Mouse (Mus musculus): ENCODE results near the gene L3mbtl4. TPM values are rescaled to one million over a fixed set of nuclear protein-coding genes. Genes with fewer than 3 reads are reported as not detected.
"Not testable (repeated sequence)": the region's sequence is repeated elsewhere in the genome, so short reads cannot be mapped to it uniquely, and the experiment has no call there.

Gene L3mbtl4
- polyA plus RNA-seq, 1 experiment from 2014 or later, result 0.08 TPM

GRCm38 (mm10) chr17:68407121-68407520 is 133.5 kb downstream of the L3mbtl4 start:
- H3K4me3 ChIP-seq; H3K27me3 ChIP-seq; H3K27ac ChIP-seq; H3K36me3 ChIP-seq; H3K4me1 ChIP-seq; H3K4me2 ChIP-seq (replicated peaks); H3K9ac ChIP-seq; H3K9me3 ChIP-seq; ATAC-seq (ENCODE audit: insufficient number of reproducible peaks, insufficient read depth, low FRiP score, low TSS enrichment): not testable (repeated sequence)
- 68% methylated on average over 1 of the region's 1 CpGs for WGBS

GRCm38 (mm10) chr17:68422663-68423498 is 149.3 kb downstream of the L3mbtl4 start:
- H3K4me3 ChIP-seq, result no peak overlapping the region
- no peaks in the 10 kb centered on the region for H3K9me3 ChIP-seq
- H3K4me1 ChIP-seq, result no peaks in the 10 kb centered on the region
- no peaks in the 10 kb centered on the region for H3K27me3 ChIP-seq
- WGBS, result 77% methylated on average over 12 of the region's 12 CpGs
- H3K27ac ChIP-seq, result no peak overlapping the region
- H3K36me3 ChIP-seq, result no peaks in the 10 kb centered on the region
- H3K4me2 ChIP-seq (replicated peaks), result no peak overlapping the region
- no peak for ATAC-seq (ENCODE audit: insufficient number of reproducible peaks, insufficient read depth, low FRiP score, low TSS enrichment)
- no peak overlapping the region for H3K9ac ChIP-seq

- no peak overlapping the region for H3K9ac ChIP-seq
- WGBS, result 67% methylated on average over 5 of the region's 5 CpGs
- H3K27me3 ChIP-seq, result no peaks in the 10 kb centered on the region
- no peak overlapping the region for H3K27ac ChIP-seq
- H3K9me3 ChIP-seq, result no peaks in the 10 kb centered on the region
- H3K4me1 ChIP-seq, result no peaks in the 10 kb centered on the region
- no peak overlapping the region for H3K4me2 ChIP-seq (replicated peaks)
- H3K4me3 ChIP-seq, result no peak overlapping the region
- no peak for ATAC-seq (ENCODE audit: insufficient number of reproducible peaks, insufficient read depth, low FRiP score, low TSS enrichment)
- H3K36me3 ChIP-seq, result no peaks in the 10 kb centered on the region
Measured at GRCm38 (mm10) chr17:68433576-68433975, 160.0 kb downstream of the L3mbtl4 start.

- Histone ChIP-seq H3K9me3 (no peaks in the 10 kb centered on the region; the same call in 1 of the 2 replicates), H3K36me3 (no peaks in the 10 kb centered on the region), H3K4me1 (no peaks in the 10 kb centered on the region), H3K27me3 (no peaks in the 10 kb centered on the region), H3K27ac (no peak overlapping the region), H3K9ac (no peak overlapping the region), H3K4me3 (no peak overlapping the region), H3K4me2 (replicated peaks) (no peak overlapping the region)
- no peak for ATAC-seq (ENCODE audit: insufficient number of reproducible peaks, insufficient read depth, low FRiP score, low TSS enrichment)
- 81% methylated on average over 1 of the region's 1 CpGs for WGBS
Measured at GRCm38 (mm10) chr17:68450921-68451320, 177.3 kb downstream of the L3mbtl4 start.

GRCm38 (mm10) chr17:68461471-68461870 is 187.9 kb downstream of the L3mbtl4 start:
- H3K27me3 ChIP-seq, result no peaks in the 10 kb centered on the region
- no peak overlapping the region for H3K4me3 ChIP-seq
- no peaks in the 10 kb centered on the region for H3K9me3 ChIP-seq
- no peak overlapping the region for H3K27ac ChIP-seq
- H3K36me3 ChIP-seq, result no peaks in the 10 kb centered on the region
- H3K9ac ChIP-seq, result no peak overlapping the region
- no peak for ATAC-seq (ENCODE audit: insufficient number of reproducible peaks, insufficient read depth, low FRiP score, low TSS enrichment)
- H3K4me2 ChIP-seq (replicated peaks), result no peak overlapping the region
- 84% methylated on average over 5 of the region's 5 CpGs for WGBS
- H3K4me1 ChIP-seq, result no peaks in the 10 kb centered on the region

GRCm38 (mm10) chr17:68467311-68467710 is 193.7 kb downstream of the L3mbtl4 start:
- no peak for ATAC-seq (ENCODE audit: insufficient number of reproducible peaks, insufficient read depth, low FRiP score, low TSS enrichment)
- Histone ChIP-seq H3K9ac (no peak overlapping the region), H3K27ac (no peak overlapping the region), H3K36me3 (no peaks in the 10 kb centered on the region), H3K4me3 (no peak overlapping the region), H3K27me3 (no peaks in the 10 kb centered on the region), H3K9me3 (no peaks in the 10 kb centered on the region), H3K4me2 (replicated peaks) (no peak overlapping the region), H3K4me1 (no peaks in the 10 kb centered on the region)
- 68% methylated on average over 1 of the region's 1 CpGs for WGBS

- no peaks in the 10 kb centered on the region for H3K27me3 ChIP-seq
- 74% methylated on average over 4 of the region's 4 CpGs for WGBS
- no peak overlapping the region for H3K27ac ChIP-seq
- H3K9ac ChIP-seq, result no peak overlapping the region
- H3K4me1 ChIP-seq, result no peaks in the 10 kb centered on the region
- no peaks in the 10 kb centered on the region for H3K9me3 ChIP-seq
- ATAC-seq (ENCODE audit: insufficient number of reproducible peaks, insufficient read depth, low FRiP score, low TSS enrichment), result no peak
- no peak overlapping the region for H3K4me2 ChIP-seq (replicated peaks)
- H3K36me3 ChIP-seq, result no peaks in the 10 kb centered on the region
- H3K4me3 ChIP-seq, result no peak overlapping the region
Measured at GRCm38 (mm10) chr17:68490065-68490691, 216.6 kb downstream of the L3mbtl4 start.

GRCm38 (mm10) chr17:68492231-68492630 is 218.6 kb downstream of the L3mbtl4 start:
- ATAC-seq (ENCODE audit: insufficient number of reproducible peaks, insufficient read depth, low FRiP score, low TSS enrichment), result no peak
- H3K4me2 ChIP-seq (replicated peaks), result no peak overlapping the region
- no peak overlapping the region for H3K4me3 ChIP-seq
- H3K9me3 ChIP-seq, result no peaks in the 10 kb centered on the region
- WGBS, result 87% methylated on average over 3 of the region's 3 CpGs
- no peak overlapping the region for H3K9ac ChIP-seq
- no peaks in the 10 kb centered on the region for H3K36me3 ChIP-seq
- H3K4me1 ChIP-seq, result no peaks in the 10 kb centered on the region
- no peaks in the 10 kb centered on the region for H3K27me3 ChIP-seq
- no peak overlapping the region for H3K27ac ChIP-seq

- 93% methylated on average over 2 of the region's 4 CpGs for WGBS
- H3K4me3 ChIP-seq, H3K9ac ChIP-seq: not testable (repeated sequence)
Measured at GRCm38 (mm10) chr17:68502998-68503397, 229.4 kb downstream of the L3mbtl4 start.

GRCm38 (mm10) chr17:68559698-68560097 is 286.1 kb downstream of the L3mbtl4 start:
- no peaks in the 10 kb centered on the region for H3K36me3 ChIP-seq
- H3K4me3 ChIP-seq, result no peak overlapping the region
- 76% methylated on average over 9 of the region's 9 CpGs for WGBS
- no peak overlapping the region for H3K9ac ChIP-seq
- no peak for ATAC-seq (ENCODE audit: insufficient number of reproducible peaks, insufficient read depth, low FRiP score, low TSS enrichment)
- H3K27me3 ChIP-seq, result no peaks in the 10 kb centered on the region
- H3K27ac ChIP-seq, result no peak overlapping the region
- H3K4me2 ChIP-seq (replicated peaks), result no peak overlapping the region
- no peaks in the 10 kb centered on the region for H3K9me3 ChIP-seq
- H3K4me1 ChIP-seq, result no peaks in the 10 kb centered on the region

More at GRCm38 (mm10) chr17:68502998-68503397, 229.4 kb downstream of the L3mbtl4 start:
- not testable (repeated sequence) for H3K9me3 ChIP-seq; H3K36me3 ChIP-seq; H3K4me1 ChIP-seq; H3K27ac ChIP-seq; H3K4me2 ChIP-seq (replicated peaks); H3K27me3 ChIP-seq; ATAC-seq (ENCODE audit: insufficient number of reproducible peaks, insufficient read depth, low FRiP score, low TSS enrichment)

GRCm38 (mm10) chr17:68560264-68560663 is 286.7 kb downstream of the L3mbtl4 start:
- WGBS, result 43% methylated on average over 1 of the region's 1 CpGs
- Histone ChIP-seq H3K4me3 (no peak overlapping the region), H3K9ac (no peak overlapping the region), H3K36me3 (no peaks in the 10 kb centered on the region), H3K4me2 (replicated peaks) (no peak overlapping the region), H3K4me1 (no peaks in the 10 kb centered on the region), H3K9me3 (no peaks in the 10 kb centered on the region), H3K27me3 (no peaks in the 10 kb centered on the region), H3K27ac (no peak overlapping the region)
- ATAC-seq (ENCODE audit: insufficient number of reproducible peaks, insufficient read depth, low FRiP score, low TSS enrichment), result no peak

GRCm38 (mm10) chr17:68571806-68572205 is 298.2 kb downstream of the L3mbtl4 start:
- H3K4me1 ChIP-seq, result no peaks in the 10 kb centered on the region
- WGBS, result 89% methylated on average over 6 of the region's 6 CpGs
- H3K4me3 ChIP-seq, result no peak overlapping the region
- H3K4me2 ChIP-seq (replicated peaks), result no peak overlapping the region
- no peaks in the 10 kb centered on the region for H3K36me3 ChIP-seq
- no peak for ATAC-seq (ENCODE audit: insufficient number of reproducible peaks, insufficient read depth, low FRiP score, low TSS enrichment)
- no peaks in the 10 kb centered on the region for H3K27me3 ChIP-seq
- no peak overlapping the region for H3K27ac ChIP-seq
- H3K9me3 ChIP-seq, result no peaks in the 10 kb centered on the region
- H3K9ac ChIP-seq, result no peak overlapping the region
